Mouse (Mus musculus) myocyte (in vitro differentiated cells): Measurements from ENCODE around the gene Dbn1. TPM values are rescaled to one million over a fixed set of nuclear protein-coding genes. Genes with fewer than 3 reads are reported as not detected.

ENCODE experiments used
- H3K27me3 ChIP-seq: one replicate; pipeline ENCODE4 v1.6.1; 2011; ENCODE audit not compliant: control insufficient read depth, insufficient read depth, insufficient read length
- H3K36me3 ChIP-seq: one replicate; pipeline ENCODE4 v1.6.1; 2011; ENCODE audit not compliant: control insufficient read depth, insufficient read depth
- H3K4me2 ChIP-seq: one replicate; pipeline ENCODE4 v1.6.1; 2011; ENCODE audit warnings: low read depth, control low read depth
- H3K4me3 ChIP-seq: one replicate; pipeline ENCODE4 v1.5.1; 2011; ENCODE audit warnings: mild to moderate bottlenecking, control low read depth, moderate library complexity
- H3K79me2 ChIP-seq: one replicate; pipeline ENCODE4 v1.6.1; 2011; ENCODE audit not compliant: control insufficient read depth, insufficient read depth
- H3ac ChIP-seq: one replicate; pipeline ENCODE4 v1.6.1; 2011; ENCODE audit not compliant: control insufficient read depth, insufficient read length
- CEBPB ChIP-seq: IDR thresholded peaks from 2 replicates; pipeline ENCODE4 v1.6.1; 2011; ENCODE audit warnings: mild to moderate bottlenecking, moderate library complexity; ENCODE audit not compliant: poor library complexity, insufficient read depth, severe bottlenecking
- E2F4 ChIP-seq: IDR thresholded peaks from one replicate; pipeline ENCODE4 v1.6.1; 2011; ENCODE audit warnings: mild to moderate bottlenecking, control low read depth, moderate library complexity; ENCODE audit not compliant: insufficient read depth
- MAX ChIP-seq: IDR thresholded peaks from one replicate; pipeline ENCODE4 v1.6.1; 2011; ENCODE audit warnings: low read depth, mild to moderate bottlenecking, control low read depth
- MYOD1 ChIP-seq, 3 experiments: IDR thresholded peaks; one replicate each; pipeline ENCODE4 v1.6.1; 2011; ENCODE audit warnings: control low read depth in 2 of 3, low read depth in 2 of 3, mild to moderate bottlenecking in 2 of 3, moderate library complexity in 1 of 3; ENCODE audit not compliant: insufficient read length in 2 of 3, control insufficient read depth in 1 of 3
- MYOG ChIP-seq, 3 experiments: IDR thresholded peaks; one replicate each; pipeline ENCODE4 v1.6.1; 2011; ENCODE audit warnings: control low read depth in 2 of 3, low read depth in 2 of 3, mild to moderate bottlenecking in 2 of 3; ENCODE audit not compliant: insufficient read length in 2 of 3, control insufficient read depth in 1 of 3, insufficient read depth in 1 of 3
- POLR2A ChIP-seq: IDR thresholded peaks from one replicate; pipeline ENCODE4 v1.6.1; 2011; ENCODE audit warnings: low read depth, mild to moderate bottlenecking, control low read depth, moderate library complexity; ENCODE audit not compliant: insufficient read length
- POLR2AphosphoS2 ChIP-seq: IDR thresholded peaks from one replicate; pipeline ENCODE4 v1.6.1; 2011; ENCODE audit warnings: low read depth, control low read depth; ENCODE audit not compliant: insufficient read length
- REST ChIP-seq: IDR thresholded peaks from one replicate; pipeline ENCODE4 v1.6.1; 2011; ENCODE audit warnings: mild to moderate bottlenecking, control low read depth, moderate library complexity; ENCODE audit not compliant: insufficient read depth, insufficient read length
- SRF ChIP-seq: IDR thresholded peaks from one replicate; pipeline ENCODE4 v1.6.1; 2011; ENCODE audit warnings: low read depth; ENCODE audit not compliant: control insufficient read depth, insufficient read length
- TCF12 ChIP-seq: IDR thresholded peaks from one replicate; pipeline ENCODE4 v1.6.1; 2011; ENCODE audit warnings: mild to moderate bottlenecking, control low read depth; ENCODE audit not compliant: poor library complexity, insufficient read depth, severe bottlenecking
- TCF3 ChIP-seq: IDR thresholded peaks from one replicate; pipeline ENCODE4 v1.6.1; 2011; ENCODE audit warnings: low read depth, control low read depth; ENCODE audit not compliant: insufficient read length
- USF1 ChIP-seq: IDR thresholded peaks from one replicate; pipeline ENCODE4 v1.6.1; 2011; ENCODE audit warnings: low read depth, mild to moderate bottlenecking, control low read depth, moderate library complexity
- polyA plus RNA-seq: library from polyadenylated mRNA; unstranded; fragments of >200 nt; fragmentation: generic; extraction: Trizol; gene quantifications from one replicate; pipeline ENCODE4 v1.2.1, GENCODE M21; 2012; ENCODE audit warnings: missing spikeins

The Dbn1 gene
- polyA plus RNA-seq, 1 experiment, result 165 TPM

DNA sequence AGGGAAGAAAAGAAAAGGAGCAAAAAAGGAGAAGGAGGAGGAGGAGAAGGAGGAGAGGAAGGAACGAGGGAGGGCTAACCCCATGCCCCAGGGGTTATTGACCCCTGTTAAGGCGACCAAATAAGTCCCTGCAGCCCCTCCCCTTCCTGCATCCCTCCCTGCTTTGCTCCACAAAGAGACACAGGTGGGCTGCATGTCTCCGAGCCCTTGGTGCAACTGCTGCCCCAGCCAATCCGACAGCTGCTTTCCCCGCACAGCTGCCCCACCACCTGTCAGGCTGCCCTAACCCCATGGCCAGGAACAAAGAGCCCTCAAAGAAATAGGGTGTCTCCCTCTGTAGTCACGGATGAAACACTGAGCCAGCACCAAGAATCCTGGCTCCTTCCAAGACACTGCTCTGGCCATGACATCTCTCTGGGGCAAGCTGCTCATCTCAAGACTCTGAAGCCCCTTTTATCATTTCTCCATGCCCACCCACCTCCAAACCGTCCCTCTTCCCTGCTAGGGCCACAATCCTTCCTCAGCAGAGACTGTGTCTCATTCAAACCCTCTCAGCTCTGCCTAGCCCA, 3.3 kb downstream of the Dbn1 start:
- Histone ChIP-seq H3K36me3 (peaks cover 4% of the 10 kb centered on the region), H3K4me2 (peak overlapping the region; percentile 86), H3K4me3 (peak overlapping the region; percentile 67), H3ac (no peak overlapping the region), H3K27me3 (no peaks in the 10 kb centered on the region), H3K79me2 (peaks cover 30% of the 10 kb centered on the region)
- TF ChIP-seq TCF12 (peak; percentile 97), REST (no peak), MYOG (IDR thresholded peaks at IDR 0.05; ENCODE audit: control insufficient read depth in 1 of 3, insufficient read depth in 1 of 3, insufficient read length in 2 of 3, low read depth in 2 of 3) (peak; percentile 93 to 100 (median 99)), TCF3 (peak; percentile 98), MYOD1 (IDR thresholded peaks at IDR 0.05; ENCODE audit: control insufficient read depth in 1 of 3, insufficient read length in 2 of 3, low read depth in 2 of 3) (peak; percentile 42 to 99 (median 98)), POLR2AphosphoS2 (no peak), USF1 (no peak), CEBPB (no peak), SRF (peak; percentile 58)

DNA sequence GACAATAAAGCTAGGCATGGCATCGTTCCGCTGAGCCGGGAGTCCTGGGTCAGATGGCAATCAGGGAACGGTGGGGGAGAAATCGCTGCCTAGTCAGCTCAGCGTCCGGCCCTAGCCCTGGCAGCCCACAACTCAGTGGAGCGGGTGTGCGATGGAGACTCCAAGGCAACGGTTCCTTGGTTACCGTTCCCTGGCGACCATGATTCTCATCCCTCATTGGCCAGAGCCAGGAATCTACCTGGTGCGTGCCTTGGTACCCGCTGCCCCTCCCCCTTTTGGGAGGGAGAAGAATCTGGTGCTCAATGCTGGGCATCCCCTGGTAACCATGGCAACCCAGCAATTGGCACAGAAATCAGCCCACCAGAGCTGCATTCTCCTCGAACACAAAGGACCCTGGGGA, 4.3 kb downstream of the Dbn1 start:
- Histone ChIP-seq H3K36me3 (peaks cover 4% of the 10 kb centered on the region), H3ac (no peak overlapping the region), H3K79me2 (peaks cover 30% of the 10 kb centered on the region), H3K27me3 (no peaks in the 10 kb centered on the region), H3K4me3 (no peak overlapping the region), H3K4me2 (peak overlapping the region; percentile 63)
- no peak for TF ChIP-seq MYOG (IDR thresholded peaks at IDR 0.05; ENCODE audit: control insufficient read depth in 1 of 3, insufficient read depth in 1 of 3, insufficient read length in 2 of 3, low read depth in 2 of 3)
- TF ChIP-seq MAX, result no peak
- TF ChIP-seq TCF12, result no peak
- TF ChIP-seq POLR2AphosphoS2, result no peak
- no peak for TF ChIP-seq E2F4
- no peak for TF ChIP-seq MYOD1 (IDR thresholded peaks at IDR 0.05; ENCODE audit: control insufficient read depth in 1 of 3, insufficient read length in 2 of 3, low read depth in 2 of 3)
- TF ChIP-seq CEBPB, result no peak
- TF ChIP-seq REST, result no peak
- TF ChIP-seq POLR2A, result no peak
- no peak for TF ChIP-seq TCF3
- no peak for TF ChIP-seq USF1
- TF ChIP-seq SRF, result no peak

DNA sequence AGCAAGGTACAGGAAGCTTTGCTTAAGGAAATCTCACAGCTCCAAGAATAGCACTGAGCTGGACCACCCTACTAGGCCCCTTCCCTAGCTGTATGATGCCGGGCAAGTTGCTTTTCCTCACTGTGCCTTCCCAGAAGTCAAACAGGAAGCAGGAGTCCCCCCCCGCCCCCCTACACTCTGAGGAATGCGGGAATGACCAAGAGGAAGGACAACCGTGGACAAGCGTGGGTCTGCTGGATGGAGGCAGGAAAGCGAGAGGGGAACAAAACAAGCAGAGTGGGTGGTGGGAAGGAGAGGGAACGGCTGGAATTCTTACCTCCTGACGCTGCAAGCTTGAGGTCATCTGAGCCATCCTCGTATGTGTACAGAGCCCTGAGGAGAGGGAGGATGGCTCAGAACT, 4.8 kb downstream of the Dbn1 start:
- H3K79me2 ChIP-seq, result peaks cover 30% of the 10 kb centered on the region
- H3K4me2 ChIP-seq, result peak overlapping the region; percentile 63
- peaks cover 4% of the 10 kb centered on the region for H3K36me3 ChIP-seq
- no peak overlapping the region for H3ac ChIP-seq
- no peak for TF ChIP-seq POLR2AphosphoS2
- no peak for TF ChIP-seq USF1
- no peak for TF ChIP-seq CEBPB
- H3K4me3 ChIP-seq, result no peak overlapping the region
- H3K27me3 ChIP-seq, result no peaks in the 10 kb centered on the region

DNA sequence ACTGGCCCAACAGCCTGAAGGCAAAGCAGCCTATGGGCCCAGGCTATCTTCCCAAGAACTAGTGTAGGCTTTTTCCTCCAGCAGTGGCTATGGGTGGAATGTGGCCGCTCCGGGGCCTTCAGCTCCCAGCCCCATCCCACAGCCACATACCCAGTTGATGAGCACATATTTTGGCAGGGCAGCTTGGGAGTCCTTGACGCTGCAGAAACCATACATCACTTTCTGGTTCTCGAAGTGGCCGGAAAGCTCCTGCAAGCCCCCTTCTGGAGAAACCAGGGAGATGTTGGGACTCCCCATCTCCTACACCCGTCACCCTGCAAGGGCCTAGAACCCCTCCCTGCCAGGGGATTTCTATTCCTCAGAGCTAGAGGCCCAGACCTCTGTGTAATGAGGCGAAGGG, 5.4 kb downstream of the Dbn1 start:
- peaks cover 30% of the 10 kb centered on the region for H3K79me2 ChIP-seq
- H3ac ChIP-seq, result no peak overlapping the region
- peaks cover 4% of the 10 kb centered on the region for H3K36me3 ChIP-seq
- no peaks in the 10 kb centered on the region for H3K27me3 ChIP-seq
- H3K4me3 ChIP-seq, result no peak overlapping the region
- no peak for TF ChIP-seq REST
- no peak for TF ChIP-seq MAX
- peak in 1 of 3 experiments; percentile 21 for TF ChIP-seq MYOG (IDR thresholded peaks at IDR 0.05; ENCODE audit: control insufficient read depth in 1 of 3, insufficient read depth in 1 of 3, insufficient read length in 2 of 3, low read depth in 2 of 3)
- TF ChIP-seq POLR2A, result no peak
- TF ChIP-seq E2F4, result no peak
- TF ChIP-seq POLR2AphosphoS2, result no peak
- TF ChIP-seq CEBPB, result no peak
- no peak for TF ChIP-seq MYOD1 (IDR thresholded peaks at IDR 0.05; ENCODE audit: control insufficient read depth in 1 of 3, insufficient read length in 2 of 3, low read depth in 2 of 3)
- TF ChIP-seq SRF, result no peak
- peak overlapping the region; percentile 63 for H3K4me2 ChIP-seq

DNA sequence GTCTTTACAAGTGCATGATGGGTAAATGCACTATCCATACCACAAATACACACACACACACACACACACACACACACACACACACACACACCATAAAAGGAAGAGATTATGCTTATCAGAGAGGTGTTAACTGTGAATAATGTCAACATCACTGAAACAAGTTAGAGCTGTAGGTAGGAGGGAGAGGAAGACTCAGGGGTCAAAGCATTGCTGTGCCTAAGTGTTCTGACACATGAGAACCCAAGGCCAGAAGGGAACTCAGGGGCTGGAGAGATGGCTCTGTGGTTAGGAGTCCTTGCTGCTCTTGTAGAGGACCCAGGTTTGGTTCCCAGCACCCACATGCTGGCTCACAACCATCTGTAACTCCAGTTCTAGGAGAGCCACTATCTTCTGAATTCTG, 8.0 kb downstream of the Dbn1 start:
- Histone ChIP-seq H3K36me3 (peaks cover 16% of the 10 kb centered on the region), H3ac (no peak overlapping the region), H3K4me2 (no peak overlapping the region), H3K79me2 (peaks cover 9% of the 10 kb centered on the region), H3K27me3 (no peaks in the 10 kb centered on the region), H3K4me3 (no peak overlapping the region)
- no peak for TF ChIP-seq SRF
- no peak for TF ChIP-seq MAX
- TF ChIP-seq E2F4, result no peak
- no peak for TF ChIP-seq POLR2A
- TF ChIP-seq TCF12, result no peak
- no peak for TF ChIP-seq REST
- no peak for TF ChIP-seq USF1
- no peak for TF ChIP-seq POLR2AphosphoS2
- TF ChIP-seq CEBPB, result no peak
- no peak for TF ChIP-seq MYOG (IDR thresholded peaks at IDR 0.05; ENCODE audit: control insufficient read depth in 1 of 3, insufficient read depth in 1 of 3, insufficient read length in 2 of 3, low read depth in 2 of 3)
